Mouse (Mus musculus): ENCODE data around the gene Mrps36.

DNA sequence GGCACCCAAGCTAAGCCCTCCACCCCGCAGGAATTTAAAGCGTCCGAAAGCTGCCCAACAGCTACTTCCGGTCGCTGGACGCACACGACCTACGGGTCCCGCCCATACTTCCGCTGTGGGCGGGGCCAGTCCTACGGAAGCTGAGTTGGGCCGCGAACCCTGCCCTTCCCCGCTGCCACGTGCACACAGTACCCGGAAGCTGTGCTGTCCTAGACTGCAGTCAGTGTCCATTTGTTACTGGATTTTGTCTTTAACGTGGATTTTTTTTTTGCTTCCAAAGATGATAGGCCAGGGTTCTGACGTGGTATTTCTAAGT lies 13.6 kb downstream of the Mrps36 start, which contains the start of gene Cdk7:
- peak; percentile 75 for TF ChIP-seq POLR2AphosphoS2 (IDR thresholded peaks at IDR 0.05; ENCODE audit: insufficient read length, low read depth)
- peak; percentile 52 for TF ChIP-seq POLR2A (IDR thresholded peaks at IDR 0.05; ENCODE audit: insufficient read length, low read depth)
- TF ChIP-seq USF1 (IDR thresholded peaks at IDR 0.05; ENCODE audit: low read depth): peak; percentile 91
- no peak for TF ChIP-seq CEBPB (IDR thresholded peaks at IDR 0.05; ENCODE audit: insufficient read depth, poor library complexity, severe bottlenecking)

All from myocyte (in vitro differentiated cells).